Mouse (Mus musculus) frontal cortex, adult 2 months (tissue): ENCODE results near the gene Tas2r103. TPM values are rescaled to one million over a fixed set of nuclear protein-coding genes. Genes with fewer than 3 reads are reported as not detected.

Source experiments
- DNase-seq, 2 experiments: peaks; one replicate each; pipeline ENCODE4 v3.0.0; 2022; ENCODE audit warnings: low spot score in 1 of 2; ENCODE audit errors: extremely low spot score in 1 of 2
- polyA plus RNA-seq: library from polyadenylated mRNA; depleted of rRNA; stranded (reverse); fragments of >200 nt; gene quantifications from 2 replicates; pipeline ENCODE4 v1.2.3, GENCODE M21; 2012; rRNA removed

The Tas2r103 gene
- not detected in 2 replicates for polyA plus RNA-seq

DNA sequence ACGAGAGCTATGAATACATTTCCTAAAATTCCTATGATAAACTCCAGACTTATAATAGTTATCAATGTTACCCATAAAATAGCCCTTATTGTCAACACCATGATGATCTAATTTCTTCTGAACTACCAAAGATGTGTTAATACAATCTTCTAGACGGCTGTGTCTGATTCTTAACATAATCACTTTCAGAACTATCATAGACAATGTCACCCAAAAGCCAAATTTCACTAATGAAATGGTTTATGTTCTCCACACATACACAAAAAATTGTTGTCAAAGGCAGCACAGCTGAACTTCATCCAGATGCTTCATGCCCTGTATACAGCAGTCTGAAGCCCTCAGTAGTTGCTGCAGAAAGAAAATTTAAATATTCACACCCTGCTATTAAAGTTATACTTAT lies at the start of gene Tas2r103:
Gene Tas2r103, minus strand, starts transcription at position 101 of the 400 bp plus-strand sequence.
- no peak for DNase-seq

- DNase-seq, result no peak
Observed at GRCm38 (mm10) chr6:133055716-133056115, 18.8 kb upstream of the Tas2r103 start, which contains the start of gene Tas2r140. Tas2r140 (minus strand) TSS chr6:133055816.

Other genes starting within 250 kb of the Tas2r103 start
- not detected in 2 replicates for gene Tas2r117, start 234.3 kb downstream of the Tas2r103 start, polyA plus RNA-seq
- not detected in 2 replicates for gene Tas2r123, start 190.0 kb downstream of the Tas2r103 start, polyA plus RNA-seq
- gene Tas2r116, start 181.7 kb downstream of the Tas2r103 start, polyA plus RNA-seq, result not detected in 2 replicates
- gene Tas2r110, start 169.1 kb downstream of the Tas2r103 start, polyA plus RNA-seq, result not detected in 2 replicates
- not detected in 2 replicates for gene Tas2r113, start 144.1 kb downstream of the Tas2r103 start, polyA plus RNA-seq
- gene Tas2r125, start 127.5 kb downstream of the Tas2r103 start, polyA plus RNA-seq, result not detected in 2 replicates
- gene Tas2r129, start 86.0 kb downstream of the Tas2r103 start, polyA plus RNA-seq, result not detected in 2 replicates
- gene Tas2r131, start 79.2 kb downstream of the Tas2r103 start, polyA plus RNA-seq, result not detected in 2 replicates
- gene Tas2r109, start 56.1 kb downstream of the Tas2r103 start, polyA plus RNA-seq, result not detected in 2 replicates
- not detected in 2 replicates for gene Tas2r140, start 18.7 kb upstream of the Tas2r103 start, polyA plus RNA-seq
- gene Smim10l1, start 67.8 kb upstream of the Tas2r103 start, polyA plus RNA-seq, result 71.0 and 85.9 TPM in 2 replicates